In the genomic region with DNA sequence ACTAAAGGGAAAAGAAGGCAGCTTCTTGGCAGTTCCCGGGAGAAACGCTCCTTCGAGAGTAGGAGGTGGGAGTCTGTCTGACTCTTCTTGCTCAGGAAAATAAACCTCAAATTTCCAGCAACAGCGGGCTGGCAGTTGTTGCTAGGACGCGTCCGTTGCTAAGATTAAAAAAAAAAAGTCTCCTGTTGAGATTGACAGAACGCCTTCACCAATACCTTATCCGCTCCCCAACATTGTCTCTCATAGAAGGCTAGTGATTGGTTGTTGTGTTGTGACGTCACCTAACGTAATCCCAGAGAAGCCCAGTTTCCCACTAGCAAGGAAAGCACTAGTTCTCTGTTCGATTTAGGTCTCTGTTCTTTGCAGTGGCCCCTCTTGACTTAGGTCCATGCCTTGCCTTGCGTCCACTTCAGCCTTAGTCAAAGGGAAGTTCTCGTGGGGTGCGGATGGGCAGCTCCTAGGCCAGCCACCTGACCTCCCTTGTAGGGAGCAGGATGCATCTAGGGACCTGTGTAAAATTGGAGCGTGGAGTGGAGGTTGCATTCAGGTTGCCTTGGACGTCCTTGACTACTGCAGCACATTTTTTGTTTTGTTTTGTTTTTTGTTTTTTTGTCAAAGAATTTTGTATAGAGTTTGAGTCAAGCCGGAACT, we compare ENCODE assay signal across 8 mouse cellular contexts. TPM values are rescaled to one million over a fixed set of nuclear protein-coding genes. Genes with fewer than 3 reads are reported as not detected.
DNase-seq lines count a peak whose midpoint lies in the region; ATAC-seq and TF ChIP-seq lines count a peak whose summit lies in the region.

Gene Wdr63, minus strand, starts transcription at position 210 of the 651 bp plus-strand sequence.

- peak within 1 kb of the TSS; percentile 24; the same call in 1 of the 2 replicates for H3K4me3 ChIP-seq in spleen, adult 2 months (ENCODE audit: extremely low read depth, insufficient read depth, insufficient read length)
- H3K4me3 ChIP-seq in heart, adult 2 months = peak within 1 kb of the TSS; percentile 43
- peak within 1 kb of the TSS; percentile 38 for H3K4me3 ChIP-seq in kidney, adult 2 months (ENCODE audit: insufficient read depth, low read depth, low read length)
- H3K4me3 ChIP-seq in midbrain, embryonic 10.5 days = peak within 1 kb of the TSS; percentile 61
- peak within 1 kb of the TSS; percentile 54 for H3K4me3 ChIP-seq in small intestine, adult 2 months (ENCODE audit: low read depth, low read length)

- intact Hi-C loops in heart, adult 2 months (cut with DNase I) = loop anchor here (5.0 kb wide), 1 partner anchor 69 kb away; no protein-coding TSS in a partner anchor
- intact Hi-C loops in left cerebral cortex, postnatal 4 days (cut with DNase I) = loop anchor here (10.0 kb wide), 1 partner anchor 153 kb away; no protein-coding TSS in a partner anchor

- no peaks in the 10 kb centered on the region; the same call in 1 of the 2 replicates for H3K9me3 ChIP-seq in midbrain, embryonic 10.5 days (replicated peaks)

- no peaks in the 10 kb centered on the region for H3K36me3 ChIP-seq in spleen, adult 2 months (ENCODE audit: control insufficient read depth, insufficient read depth, low read length)
- H3K36me3 ChIP-seq in heart, adult 2 months (ENCODE audit: control insufficient read depth, insufficient read depth, low read length) = no peaks in the 10 kb centered on the region
- H3K36me3 ChIP-seq in kidney, adult 2 months (ENCODE audit: control insufficient read depth, insufficient read depth, low read length) = no peaks in the 10 kb centered on the region
- no peaks in the 10 kb centered on the region for H3K36me3 ChIP-seq in midbrain, embryonic 10.5 days
- no peaks in the 10 kb centered on the region for H3K36me3 ChIP-seq in small intestine, adult 2 months (ENCODE audit: control insufficient read depth, insufficient read depth, low read length)

- 21% methylated on average over 18 of the region's 18 CpGs for WGBS in spleen, adult 2 months
- WGBS in heart, adult 2 months = 17% methylated on average over 18 of the region's 18 CpGs
- whole genome bisulfite sequencing in kidney, adult 2 months = 16% methylated on average over 18 of the region's 18 CpGs
- 11% methylated on average over 18 of the region's 18 CpGs for WGBS in midbrain, embryonic 10.5 days
- WGBS in small intestine, adult 2 months = 15% methylated on average over 18 of the region's 18 CpGs

- TF ChIP-seq EP300 in heart, adult 2 months (IDR thresholded peaks at IDR 0.05; ENCODE audit: insufficient read depth, low read depth, low read length) = no peak

- no peaks in the 10 kb centered on the region; the same call in 1 of the 2 replicates for H3K4me1 ChIP-seq in spleen, adult 2 months (ENCODE audit: control insufficient read depth, insufficient read depth, insufficient read length)
- peaks cover 5% of the 10 kb centered on the region for H3K4me1 ChIP-seq in heart, adult 2 months (ENCODE audit: control insufficient read depth, insufficient read depth, low read length)
- peaks cover 3% of the 10 kb centered on the region; the same call in 1 of the 2 replicates for H3K4me1 ChIP-seq in kidney, adult 2 months (ENCODE audit: control insufficient read depth, insufficient read depth, low read length)
- H3K4me1 ChIP-seq in midbrain, embryonic 10.5 days = peaks cover 7% of the 10 kb centered on the region
- peaks cover 3% of the 10 kb centered on the region; the same call in 1 of the 2 replicates for H3K4me1 ChIP-seq in small intestine, adult 2 months (ENCODE audit: control insufficient read depth, insufficient read depth, insufficient read length, low read length)

- no peak for TF ChIP-seq POLR2A in spleen, adult 2 months (IDR thresholded peaks at IDR 0.05; ENCODE audit: low read depth, low read length)
- TF ChIP-seq POLR2A in heart, adult 2 months (IDR thresholded peaks at IDR 0.05; ENCODE audit: insufficient read depth, low read depth, low read length) = no peak
- no peak for TF ChIP-seq POLR2A in kidney, adult 2 months (IDR thresholded peaks at IDR 0.05; ENCODE audit: low read depth, low read length)
- no peak for TF ChIP-seq POLR2A in small intestine, adult 2 months (IDR thresholded peaks at IDR 0.05; ENCODE audit: low read depth, low read length)

- no peaks in the 10 kb centered on the region; the same call in 1 of the 2 replicates for H3K27me3 ChIP-seq in spleen, adult 2 months (ENCODE audit: control insufficient read depth, insufficient read depth, low read length)
- no peaks in the 10 kb centered on the region for H3K27me3 ChIP-seq in heart, adult 2 months (ENCODE audit: control insufficient read depth, insufficient read depth, low read length)
- no peaks in the 10 kb centered on the region for H3K27me3 ChIP-seq in kidney, adult 2 months (replicated peaks; ENCODE audit: control insufficient read depth, insufficient read depth, low read length)
- H3K27me3 ChIP-seq in midbrain, embryonic 10.5 days (ENCODE audit: low read depth, poor library complexity, severe bottlenecking) = peaks cover 11% of the 10 kb centered on the region
- peaks cover 10% of the 10 kb centered on the region for H3K27me3 ChIP-seq in small intestine, adult 2 months (ENCODE audit: control insufficient read depth, insufficient read depth, low read length)

- peak; percentile 28 to 57 for DNase-seq in spleen, adult 2 months (ENCODE audit: low read depth in 1 of 2, low spot score in 2 of 2)
- no peak for DNase-seq in spleen, postnatal 4 days (ENCODE audit: low spot score in 2 of 2)
- DNase-seq in heart, adult 2 months = peak in 1 of 2 experiments; percentile 37
- peak; percentile 77 for DNase-seq in kidney, adult 2 months
- DNase-seq in left cerebral cortex, postnatal 4 days = peak; percentile 59
- DNase-seq in midbrain, embryonic 10.5 days (ENCODE audit: low spot score) = peak; percentile 73

- 0 out of 2 replicates have a peak within 1 kb of the TSS, but pooled peaks have one; percentile 12 for H3K9ac ChIP-seq in heart, adult 2 months (ENCODE audit: low read depth, low read length)

- H3K79me2 ChIP-seq in heart, adult 2 months (replicated peaks; ENCODE audit: control insufficient read depth, insufficient read depth, low read length) = no peaks in the 10 kb centered on the region

- TF ChIP-seq CTCF in spleen, adult 2 months (IDR thresholded peaks at IDR 0.05; ENCODE audit: extremely low read depth, insufficient read depth, insufficient read length, insufficient replicate concordance) = no peak
- TF ChIP-seq CTCF in heart, adult 2 months (IDR thresholded peaks at IDR 0.05) = no peak
- no peak for TF ChIP-seq CTCF in kidney, adult 2 months (conservative IDR thresholded peaks at IDR 0.05; ENCODE audit: insufficient read depth, insufficient read length, low read depth, low read length)
- no peak for TF ChIP-seq CTCF in small intestine, adult 2 months (IDR thresholded peaks at IDR 0.05; ENCODE audit: extremely low read depth, insufficient read length, insufficient replicate concordance, low read depth, low read length)

- peak; percentile 88 for ATAC-seq in common myeloid progenitor, adult 5-6 weeks (replicated peaks; ENCODE audit: low read depth, poor library complexity, severe bottlenecking)

- H3K27ac ChIP-seq in spleen, adult 2 months (ENCODE audit: insufficient read depth, low read length) = no peak within 1 kb of the TSS
- H3K27ac ChIP-seq in heart, adult 2 months = no peak within 1 kb of the TSS
- H3K27ac ChIP-seq in kidney, adult 2 months (ENCODE audit: insufficient read depth, low read depth, low read length) = no peak within 1 kb of the TSS
- peak within 1 kb of the TSS; percentile 79 for H3K27ac ChIP-seq in midbrain, embryonic 10.5 days (replicated peaks)
- H3K27ac ChIP-seq in small intestine, adult 2 months (ENCODE audit: insufficient read depth, low read depth, low read length) = no peak within 1 kb of the TSS

RNA-seq across cellular contexts. Expression of gene Wdr63, which starts in this region (rescaled TPM):
- not detected in 2 replicates for polyA plus RNA-seq in spleen, adult 2 months (2012; rRNA removed)
- not detected in 2 replicates for total RNA-seq in common myeloid progenitor, adult 5-6 weeks (2017)
- total RNA-seq in heart, adult 2 months (2021) = not detected
- 0.53 TPM in 1 of 2 replicates, not detected in the other for polyA plus RNA-seq in heart, adult 2 months (2012; rRNA removed)
- 0.10 TPM in 1 of 2 replicates, not detected in the other for polyA plus RNA-seq in kidney, adult 2 months (2012; rRNA removed)
- 1 to 10 TPM in 1 of 2 experiments, under 1 TPM in 1; 0.83 to 1.2 TPM for total RNA-seq in left cerebral cortex, postnatal 4 days (2021)
- 0.17 and 0.19 TPM in 2 replicates for polyA plus RNA-seq in midbrain, embryonic 10.5 days (2016; fragmentation: Nextera tagmentation; extraction: Ambion mirVana)
- polyA plus RNA-seq in small intestine, adult 2 months (2012; rRNA removed) = 0.20 TPM in 1 of 2 replicates, not detected in the other

Comparison
In these comparisons a context has a peak if more than half of its experiments do, and no peak if none do; other contexts are left out.
1. Peak in DNase-seq and H3K4me3 ChIP-seq in spleen, adult 2 months; RNA of the gene not detected or under 1 TPM.
2. Peak in ATAC-seq in common myeloid progenitor, adult 5-6 weeks; RNA of the gene not detected or under 1 TPM.
3. Peak in DNase-seq and H3K4me3 ChIP-seq in kidney, adult 2 months; RNA of the gene not detected or under 1 TPM.
4. Peak in DNase-seq, H3K4me3 ChIP-seq and H3K27ac ChIP-seq in midbrain, embryonic 10.5 days; RNA of the gene not detected or under 1 TPM.